Mouse (Mus musculus): ENCODE measurements at regions not wholly inside any gene's neighbourhood (a gene's known extent, or its start where the extent isn't known, plus 50 kb on each side); places are given as distances from the start of the nearest gene placed in this dataset.

DNA sequence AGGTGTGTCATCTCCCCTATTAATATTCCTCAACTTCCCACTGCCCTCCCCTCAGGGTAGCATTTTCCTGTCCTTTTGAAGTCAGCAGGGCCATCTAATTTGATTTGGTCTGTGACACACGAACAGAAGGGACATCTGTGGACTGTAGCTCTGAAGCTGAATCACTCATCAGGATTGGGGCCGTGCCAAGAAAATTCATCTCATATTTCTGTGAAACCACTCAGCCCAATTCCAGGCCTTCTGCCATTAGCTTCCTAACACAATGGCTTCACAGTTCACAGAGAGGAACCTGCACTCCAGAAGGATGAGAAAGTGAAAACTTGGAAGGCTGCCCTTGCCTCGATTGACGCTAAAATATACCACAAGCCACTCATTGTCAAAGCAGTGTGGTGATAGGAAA, 86.1 kb downstream of the Abhd5 start:
- Histone ChIP-seq H3K27ac (ENCODE audit: insufficient read depth, low read depth, low read length) (no peak overlapping the region), H3K36me3 (ENCODE audit: control insufficient read depth, insufficient read depth, low read length) (no peaks in the 10 kb centered on the region), H3K4me1 (ENCODE audit: control insufficient read depth, insufficient read depth, low read length) (no peaks in the 10 kb centered on the region), H3K27me3 (replicated peaks; ENCODE audit: control insufficient read depth, insufficient read depth, low read length) (no peaks in the 10 kb centered on the region), H3K4me3 (ENCODE audit: insufficient read depth, low read depth, low read length) (no peak overlapping the region)
- DNase-seq, result no peak
- 72% methylated on average over 4 of the region's 4 CpGs for WGBS
- no peak for TF ChIP-seq CTCF (conservative IDR thresholded peaks at IDR 0.05; ENCODE audit: insufficient read depth, insufficient read length, low read depth, low read length)
- TF ChIP-seq POLR2A (IDR thresholded peaks at IDR 0.05; ENCODE audit: low read depth, low read length), result no peak

DNA sequence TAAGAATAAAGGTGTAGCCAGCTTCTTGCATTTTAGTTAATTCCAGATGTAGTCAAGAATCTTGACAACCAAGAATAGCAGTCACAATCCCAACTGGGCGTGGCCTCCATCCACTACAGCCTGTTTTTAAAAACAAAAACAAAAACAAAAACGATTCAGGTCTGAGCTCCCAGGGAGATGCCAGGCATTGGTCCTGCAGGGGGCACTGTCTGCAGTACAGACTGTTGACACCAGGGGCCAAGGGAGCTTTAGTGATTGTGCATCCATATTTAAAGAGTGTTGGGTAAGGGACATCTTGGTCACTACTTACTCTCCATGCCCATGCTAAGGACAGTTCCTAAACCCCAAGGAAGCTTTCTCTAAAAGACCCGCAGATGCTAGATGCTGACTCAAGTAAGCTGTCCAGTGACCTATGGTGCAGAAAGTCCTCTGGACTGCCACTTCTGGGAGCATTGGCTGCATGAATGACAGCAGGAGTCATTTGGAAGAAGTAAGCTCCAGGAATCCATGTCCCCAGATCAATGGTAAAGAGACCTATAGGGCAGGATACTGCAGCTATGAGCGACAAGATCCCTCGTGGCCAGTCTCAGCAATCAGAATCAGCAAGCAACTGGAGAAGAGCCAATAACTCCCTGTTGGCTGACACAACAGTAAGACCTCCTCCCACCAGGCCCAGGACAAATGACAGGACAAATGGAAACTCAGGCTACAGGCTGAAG, 95.1 kb downstream of the Abhd5 start:
- no peaks in the 10 kb centered on the region for H3K27me3 ChIP-seq (replicated peaks; ENCODE audit: control insufficient read depth, insufficient read depth, low read length)
- TF ChIP-seq POLR2A (IDR thresholded peaks at IDR 0.05; ENCODE audit: low read depth, low read length) (no peak), CTCF (conservative IDR thresholded peaks at IDR 0.05; ENCODE audit: insufficient read depth, insufficient read length, low read depth, low read length) (no peak)
- no peaks in the 10 kb centered on the region for H3K36me3 ChIP-seq (ENCODE audit: control insufficient read depth, insufficient read depth, low read length)
- WGBS, result 62% methylated on average over 5 of the region's 5 CpGs
- H3K4me3 ChIP-seq (ENCODE audit: insufficient read depth, low read depth, low read length), result no peak overlapping the region
- H3K4me1 ChIP-seq (ENCODE audit: control insufficient read depth, insufficient read depth, low read length), result no peaks in the 10 kb centered on the region
- H3K27ac ChIP-seq (ENCODE audit: insufficient read depth, low read depth, low read length), result no peak overlapping the region
- no peak for DNase-seq

DNA sequence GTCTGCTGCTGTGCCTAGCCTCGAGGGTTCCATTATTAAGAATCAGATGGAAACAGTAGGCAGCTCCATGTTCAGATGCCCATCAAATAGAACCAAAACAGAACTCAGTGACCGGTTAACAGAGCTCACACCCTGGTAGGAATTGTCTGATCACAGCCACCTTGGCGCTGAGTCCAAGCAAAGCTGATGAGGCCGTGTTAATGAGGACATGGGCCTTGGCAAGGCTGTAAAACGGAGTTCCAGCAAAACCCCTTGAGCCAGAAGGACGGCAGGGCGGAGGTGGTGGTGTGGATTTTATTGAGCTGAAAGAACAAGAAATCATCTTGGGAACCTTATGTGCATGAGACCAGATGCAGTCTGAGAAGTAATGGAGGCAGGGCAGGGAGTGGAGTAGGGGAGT, 96.2 kb downstream of the Abhd5 start:
- DNase-seq, result no peak
- no peak overlapping the region for H3K27ac ChIP-seq (ENCODE audit: insufficient read depth, low read depth, low read length)
- 56% methylated on average over 7 of the region's 7 CpGs for WGBS
- TF ChIP-seq CTCF (conservative IDR thresholded peaks at IDR 0.05; ENCODE audit: insufficient read depth, insufficient read length, low read depth, low read length) (no peak), POLR2A (IDR thresholded peaks at IDR 0.05; ENCODE audit: low read depth, low read length) (no peak)
- H3K36me3 ChIP-seq (ENCODE audit: control insufficient read depth, insufficient read depth, low read length), result no peaks in the 10 kb centered on the region
- H3K4me3 ChIP-seq (ENCODE audit: insufficient read depth, low read depth, low read length), result no peak overlapping the region
- H3K27me3 ChIP-seq (replicated peaks; ENCODE audit: control insufficient read depth, insufficient read depth, low read length), result no peaks in the 10 kb centered on the region
- H3K4me1 ChIP-seq (ENCODE audit: control insufficient read depth, insufficient read depth, low read length), result no peaks in the 10 kb centered on the region

DNA sequence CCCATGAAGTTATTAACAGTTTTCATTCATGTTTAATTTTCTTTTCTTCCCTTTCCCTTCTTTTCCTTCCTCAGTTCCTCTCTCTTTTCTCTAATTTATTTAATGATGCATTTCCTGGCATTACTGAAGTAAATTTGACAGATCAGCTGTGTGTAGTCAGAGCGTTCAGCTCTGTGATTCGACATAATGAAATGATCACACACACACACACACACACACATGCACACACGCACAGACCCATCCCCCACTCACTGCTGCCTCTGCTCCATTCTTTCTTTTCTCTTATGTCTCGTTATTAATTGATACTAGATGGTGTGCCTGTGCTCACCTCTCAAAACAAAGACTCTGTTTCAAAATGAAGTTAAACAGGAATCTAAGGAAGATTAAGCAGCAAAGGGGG, 96.9 kb downstream of the Abhd5 start:
- 54% methylated on average over 4 of the region's 4 CpGs for WGBS
- DNase-seq, result no peak

DNA sequence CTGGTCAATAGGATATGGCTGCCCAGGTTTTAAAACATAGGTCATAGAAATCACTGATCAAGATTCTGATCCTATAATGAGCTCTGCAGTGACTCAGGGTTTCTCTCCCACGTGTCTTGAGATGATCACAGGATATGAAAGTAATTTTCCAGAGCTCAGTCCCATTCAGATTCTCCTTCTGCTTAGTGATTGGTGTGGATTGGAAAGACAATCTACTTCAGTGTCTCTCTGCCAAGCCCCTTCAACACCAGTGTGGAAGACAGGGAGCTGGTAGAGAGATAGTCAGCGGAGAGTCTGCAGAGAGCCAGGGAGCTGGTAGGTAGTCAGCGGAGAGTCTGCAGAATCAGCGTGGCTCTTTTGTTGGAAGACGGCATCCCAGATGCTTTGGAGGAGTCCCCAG, 99.1 kb downstream of the Abhd5 start:
- Histone ChIP-seq H3K27me3 (replicated peaks; ENCODE audit: control insufficient read depth, insufficient read depth, low read length) (no peaks in the 10 kb centered on the region), H3K4me3 (ENCODE audit: insufficient read depth, low read depth, low read length) (no peak overlapping the region), H3K36me3 (ENCODE audit: control insufficient read depth, insufficient read depth, low read length) (no peaks in the 10 kb centered on the region), H3K27ac (ENCODE audit: insufficient read depth, low read depth, low read length) (no peak overlapping the region), H3K4me1 (ENCODE audit: control insufficient read depth, insufficient read depth, low read length) (no peaks in the 10 kb centered on the region)
- 81% methylated on average over 5 of the region's 5 CpGs for WGBS
- no peak for TF ChIP-seq CTCF (conservative IDR thresholded peaks at IDR 0.05; ENCODE audit: insufficient read depth, insufficient read length, low read depth, low read length)
- TF ChIP-seq POLR2A (IDR thresholded peaks at IDR 0.05; ENCODE audit: low read depth, low read length), result no peak
- no peak for DNase-seq

More for the DNA sequence above, 96.9 kb downstream of the Abhd5 start:
- no peaks in the 10 kb centered on the region for H3K27me3 ChIP-seq (replicated peaks; ENCODE audit: control insufficient read depth, insufficient read depth, low read length)
- H3K36me3 ChIP-seq (ENCODE audit: control insufficient read depth, insufficient read depth, low read length), result no peaks in the 10 kb centered on the region
- TF ChIP-seq POLR2A (IDR thresholded peaks at IDR 0.05; ENCODE audit: low read depth, low read length), result no peak
- TF ChIP-seq CTCF (conservative IDR thresholded peaks at IDR 0.05; ENCODE audit: insufficient read depth, insufficient read length, low read depth, low read length), result no peak
- H3K27ac ChIP-seq (ENCODE audit: insufficient read depth, low read depth, low read length), result no peak overlapping the region
- no peak overlapping the region for H3K4me3 ChIP-seq (ENCODE audit: insufficient read depth, low read depth, low read length)
- no peaks in the 10 kb centered on the region for H3K4me1 ChIP-seq (ENCODE audit: control insufficient read depth, insufficient read depth, low read length)

DNA sequence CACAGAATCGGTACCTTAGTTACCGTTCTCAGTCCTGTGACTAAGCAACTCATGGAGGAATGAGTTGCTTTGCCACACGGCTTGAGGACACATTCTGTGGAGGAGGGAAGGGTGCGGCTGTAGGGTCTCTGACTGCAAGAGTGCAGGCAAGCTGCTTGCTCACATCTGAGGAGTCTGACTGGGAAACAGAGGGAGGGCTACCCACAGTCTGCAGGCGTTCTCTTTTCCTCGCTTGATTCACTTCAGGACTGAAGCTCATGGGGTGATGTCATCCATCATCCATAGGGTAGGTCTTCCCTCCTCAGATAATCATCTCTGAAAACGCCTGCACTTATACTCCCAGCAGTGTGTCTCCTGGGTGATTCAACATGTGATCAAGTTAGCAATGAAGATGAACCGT, 103.9 kb downstream of the Abhd5 start:
- no peak overlapping the region for H3K27ac ChIP-seq (ENCODE audit: insufficient read depth, low read depth, low read length)
- H3K4me1 ChIP-seq (ENCODE audit: control insufficient read depth, insufficient read depth, low read length), result no peaks in the 10 kb centered on the region
- H3K36me3 ChIP-seq (ENCODE audit: control insufficient read depth, insufficient read depth, low read length), result no peaks in the 10 kb centered on the region
- no peak for TF ChIP-seq CTCF (conservative IDR thresholded peaks at IDR 0.05; ENCODE audit: insufficient read depth, insufficient read length, low read depth, low read length)
- TF ChIP-seq POLR2A (IDR thresholded peaks at IDR 0.05; ENCODE audit: low read depth, low read length), result no peak
- no peak for DNase-seq
- no peaks in the 10 kb centered on the region for H3K27me3 ChIP-seq (replicated peaks; ENCODE audit: control insufficient read depth, insufficient read depth, low read length)
- 64% methylated on average over 8 of the region's 8 CpGs for WGBS
- no peak overlapping the region for H3K4me3 ChIP-seq (ENCODE audit: insufficient read depth, low read depth, low read length)

DNA sequence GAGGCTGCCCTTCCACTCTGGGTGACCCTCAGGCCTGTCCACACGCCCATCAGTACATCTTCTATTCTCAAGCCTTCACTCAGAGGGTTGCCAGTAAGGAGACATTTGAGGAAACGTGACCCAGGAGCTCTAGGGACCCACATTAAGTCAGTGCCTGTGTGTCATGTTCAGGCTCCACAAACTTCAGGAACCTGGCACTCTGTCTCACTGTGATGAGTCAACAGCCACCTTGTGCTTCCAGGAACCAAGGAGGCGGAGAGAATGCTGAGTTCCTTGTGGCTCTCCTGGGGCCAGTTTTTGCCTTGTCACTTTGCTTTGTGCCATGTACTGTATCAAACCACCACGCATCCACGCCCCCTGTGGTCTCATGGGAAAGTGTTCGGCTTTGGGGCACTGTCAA, 104.4 kb downstream of the Abhd5 start:
- no peaks in the 10 kb centered on the region for H3K27me3 ChIP-seq (replicated peaks; ENCODE audit: control insufficient read depth, insufficient read depth, low read length)
- H3K4me1 ChIP-seq (ENCODE audit: control insufficient read depth, insufficient read depth, low read length), result no peaks in the 10 kb centered on the region
- WGBS, result 69% methylated on average over 6 of the region's 6 CpGs
- no peak for DNase-seq
- no peak for TF ChIP-seq CTCF (conservative IDR thresholded peaks at IDR 0.05; ENCODE audit: insufficient read depth, insufficient read length, low read depth, low read length)
- no peak for TF ChIP-seq POLR2A (IDR thresholded peaks at IDR 0.05; ENCODE audit: low read depth, low read length)
- no peak overlapping the region for H3K27ac ChIP-seq (ENCODE audit: insufficient read depth, low read depth, low read length)
- no peak overlapping the region for H3K4me3 ChIP-seq (ENCODE audit: insufficient read depth, low read depth, low read length)
- H3K36me3 ChIP-seq (ENCODE audit: control insufficient read depth, insufficient read depth, low read length), result no peaks in the 10 kb centered on the region

Data from kidney, adult 2 months (tissue).